Mouse (Mus musculus): ENCODE measurements at regions not wholly inside any gene's neighbourhood (a gene's known extent, or its start where the extent isn't known, plus 50 kb on each side); places are given as distances from the start of the nearest gene placed in this dataset.

- no peak for TF ChIP-seq CTCF (IDR thresholded peaks at IDR 0.05; ENCODE audit: insufficient read depth, low read length)
- TF ChIP-seq POLR2A (IDR thresholded peaks at IDR 0.05; ENCODE audit: borderline replicate concordance, extremely low read depth, low read depth, low read length) = no peak
Measured at GRCm38 (mm10) chr8:7973791-7974190, 687.3 kb downstream of the Efnb2 start.
